Mouse (Mus musculus) brain, embryonic 14.5 days (tissue): Measurements from ENCODE around the gene 4632433K11Rik.

Experiments
- CTCF ChIP-seq: fragments of 200-500 bp; IDR thresholded peaks from 2 replicates; pipeline ENCODE4 v1.5.1; 2012; ENCODE audit warnings: inconsistent platforms, mild to moderate bottlenecking, moderate library complexity, borderline replicate concordance; ENCODE audit not compliant: insufficient read depth, insufficient read length; ENCODE audit errors: extremely low read depth
- POLR2A ChIP-seq: fragments of 200-500 bp; IDR thresholded peaks from 2 replicates; pipeline ENCODE4 v1.6.1; 2012; ENCODE audit warnings: mild to moderate bottlenecking, inconsistent platforms, borderline replicate concordance; ENCODE audit not compliant: poor library complexity, insufficient read depth, insufficient read length, severe bottlenecking; ENCODE audit errors: extremely low read depth

GRCm38 (mm10) chr7:5046112-5046511, 12.2 kb downstream of the 4632433K11Rik start:
- TF ChIP-seq CTCF (no peak), POLR2A (no peak)
